Mouse (Mus musculus) liver, embryonic 12.5 days (tissue): ENCODE data around the gene Olfr164. TPM values are rescaled to one million over a fixed set of nuclear protein-coding genes. Genes with fewer than 3 reads are reported as not detected.

ENCODE experiments used
- ATAC-seq: fragments of 200-750 bp; cut with Nextera tagmentation; 2 replicates; pipeline ENCODE4 v1.8.0; 2017; ENCODE audit warnings: moderate number of reproducible peaks, mild to moderate bottlenecking, moderate library complexity
- H3K27ac ChIP-seq: fragments of 300-500 bp; sonication (generic); 2 replicates; pipeline ENCODE4 v1.5.1; 2016; ENCODE audit warnings: mild to moderate bottlenecking
- H3K27me3 ChIP-seq: fragments of 300-500 bp; sonication (generic); replicated peaks from 2 replicates; pipeline ENCODE4 v1.6.1; 2016; ENCODE audit warnings: mild to moderate bottlenecking, moderate library complexity
- H3K36me3 ChIP-seq: fragments of 300-500 bp; sonication (generic); 2 replicates; pipeline ENCODE4 v1.6.1; 2016; ENCODE audit warnings: mild to moderate bottlenecking, moderate library complexity
- H3K4me1 ChIP-seq: fragments of 300-500 bp; sonication (generic); 2 replicates; pipeline ENCODE4 v1.6.1; 2016
- H3K4me2 ChIP-seq: fragments of 300-500 bp; sonication (generic); 2 replicates; pipeline ENCODE4 v1.6.1; 2016; ENCODE audit warnings: mild to moderate bottlenecking, moderate library complexity
- H3K4me3 ChIP-seq: fragments of 300-500 bp; sonication (generic); 2 replicates; pipeline ENCODE4 v1.5.1; 2016; ENCODE audit warnings: mild to moderate bottlenecking, moderate library complexity
- H3K9ac ChIP-seq: fragments of 300-500 bp; sonication (generic); 2 replicates; pipeline ENCODE4 v1.6.1; 2016; ENCODE audit warnings: mild to moderate bottlenecking, moderate library complexity
- H3K9me3 ChIP-seq: fragments of 300-500 bp; sonication (generic); replicated peaks from 2 replicates; pipeline ENCODE4 v1.6.1; 2016; ENCODE audit warnings: mild to moderate bottlenecking, moderate library complexity
- WGBS: fragments of 180-500 bp; shearing (Covaris S2); methylation state at CpG from one replicate; pipeline ENCODE4 v1.1.7; 2016; ENCODE audit not compliant: insufficient replicate concordance; 5-methylcytosine and 5-hydroxymethylcytosine counted together
- microRNA-seq: library from miRNA; unstranded; fragments of <30 nt; microRNA quantifications from one replicate; pipeline ENCODE4, GENCODE M21; 2017
- polyA plus RNA-seq: library from polyadenylated mRNA; unstranded; fragments of >200 nt; fragmentation: Nextera tagmentation; extraction: Ambion mirVana; gene quantifications from 2 replicates; pipeline ENCODE4 v1.2.1, GENCODE M21; 2016

The Olfr164 gene
- not detected in 2 replicates for polyA plus RNA-seq

DNA sequence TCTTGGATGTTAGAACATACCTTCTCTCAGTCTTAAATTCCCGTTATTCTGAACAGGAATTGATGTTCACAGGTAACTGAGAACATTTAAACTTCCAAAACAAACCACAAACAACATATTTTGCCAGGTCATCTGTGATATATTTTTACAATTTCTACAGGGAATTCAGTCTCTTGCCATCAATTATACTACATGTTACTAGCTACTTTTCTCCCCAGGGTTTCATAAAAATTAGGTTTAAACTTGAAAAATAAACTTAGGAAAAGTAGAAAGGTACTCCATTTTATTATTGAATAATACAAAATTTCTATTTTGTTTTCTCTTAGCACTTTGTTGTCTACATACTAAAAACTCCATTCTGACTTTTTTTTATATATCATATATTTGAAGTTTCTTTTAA, at the start of gene Olfr164:
Gene Olfr164, minus strand, starts transcription at position 101 of the 400 bp plus-strand sequence.
- Histone ChIP-seq H3K4me2 (no peak within 1 kb of the TSS), H3K9ac (no peak within 1 kb of the TSS), H3K27ac (no peak within 1 kb of the TSS), H3K36me3 (no peaks in the 10 kb centered on the region), H3K27me3 (no peaks in the 10 kb centered on the region), H3K9me3 (no peaks in the 10 kb centered on the region), H3K4me1 (no peaks in the 10 kb centered on the region), H3K4me3 (no peak within 1 kb of the TSS)
- 17% methylated on average over 1 of the region's 1 CpGs for WGBS
- ATAC-seq, result no peak

DNA sequence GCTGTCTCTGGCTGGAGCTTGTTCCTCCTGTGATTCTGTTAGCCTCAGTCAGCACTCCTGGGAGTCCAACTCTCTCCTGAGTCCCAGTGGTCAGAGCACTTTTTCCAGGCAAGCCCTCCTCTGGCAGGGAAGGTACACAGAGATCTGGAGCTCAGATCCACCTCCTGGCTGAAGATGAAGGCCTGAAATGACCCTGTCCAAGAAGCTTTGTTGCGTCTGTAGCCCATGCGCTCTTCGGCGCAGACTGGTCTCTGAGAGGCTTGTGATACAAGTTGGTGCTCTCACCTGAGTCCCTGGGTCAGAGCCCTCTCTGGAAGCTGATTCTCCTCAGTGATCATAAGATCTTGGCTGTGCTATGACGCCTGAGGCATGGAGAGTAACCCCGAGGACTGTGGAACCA, 35.2 kb upstream of the Olfr164 start:
- H3K9ac ChIP-seq, result no peak overlapping the region
- H3K4me1 ChIP-seq, result no peaks in the 10 kb centered on the region
- H3K4me3 ChIP-seq, result no peak overlapping the region
- H3K27ac ChIP-seq, result no peak overlapping the region
- no peaks in the 10 kb centered on the region for H3K36me3 ChIP-seq
- no peak for ATAC-seq
- WGBS, result 76% methylated on average over 6 of the region's 6 CpGs
- H3K9me3 ChIP-seq, result peaks cover 4% of the 10 kb centered on the region; the same call in 1 of the 2 replicates
- H3K4me2 ChIP-seq, result no peak overlapping the region
- no peaks in the 10 kb centered on the region for H3K27me3 ChIP-seq

GRCm38 (mm10) chr16:19263235-19263634, 50.6 kb downstream of the Olfr164 start:
- Histone ChIP-seq H3K9ac (no peak overlapping the region), H3K9me3 (no peaks in the 10 kb centered on the region), H3K4me1 (no peaks in the 10 kb centered on the region), H3K27me3 (no peaks in the 10 kb centered on the region), H3K36me3 (no peaks in the 10 kb centered on the region), H3K27ac (no peak overlapping the region), H3K4me3 (no peak overlapping the region), H3K4me2 (no peak overlapping the region)
- 36% methylated on average over 1 of the region's 1 CpGs for WGBS
- no peak for ATAC-seq

- Histone ChIP-seq H3K4me3 (no peak overlapping the region), H3K27me3 (no peaks in the 10 kb centered on the region), H3K4me1 (no peaks in the 10 kb centered on the region), H3K27ac (no peak overlapping the region), H3K4me2 (no peak overlapping the region), H3K36me3 (no peaks in the 10 kb centered on the region), H3K9me3 (no peaks in the 10 kb centered on the region), H3K9ac (no peak overlapping the region)
- WGBS, result 30% methylated on average over 1 of the region's 1 CpGs
- ATAC-seq, result no peak
Measured at GRCm38 (mm10) chr16:19260780-19261179, 53.1 kb downstream of the Olfr164 start.

DNA sequence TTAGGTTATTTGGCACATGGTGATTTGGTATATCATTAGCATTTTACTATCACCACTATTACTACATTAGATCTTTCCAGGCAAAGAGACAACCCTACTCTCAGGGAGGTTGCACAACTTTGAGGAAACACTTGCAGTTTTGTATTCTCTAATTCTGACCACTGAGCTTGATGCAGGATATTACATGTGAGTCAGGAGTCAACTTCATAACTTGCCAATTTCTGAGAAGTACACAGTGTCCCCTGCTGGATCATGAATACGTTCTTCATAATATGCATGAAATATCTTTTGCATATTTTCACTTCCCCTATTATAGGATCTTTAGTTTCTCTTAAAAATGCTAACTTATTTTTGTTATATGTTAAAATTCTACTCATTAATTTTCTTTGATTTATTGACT, 68.0 kb downstream of the Olfr164 start:
- Histone ChIP-seq H3K4me2 (no peak overlapping the region), H3K9me3 (no peaks in the 10 kb centered on the region), H3K4me1 (no peaks in the 10 kb centered on the region), H3K4me3 (no peak overlapping the region), H3K27ac (no peak overlapping the region), H3K36me3 (no peaks in the 10 kb centered on the region), H3K27me3 (no peaks in the 10 kb centered on the region), H3K9ac (no peak overlapping the region)
- 54% methylated on average over 1 of the region's 1 CpGs for WGBS
- ATAC-seq, result no peak

DNA sequence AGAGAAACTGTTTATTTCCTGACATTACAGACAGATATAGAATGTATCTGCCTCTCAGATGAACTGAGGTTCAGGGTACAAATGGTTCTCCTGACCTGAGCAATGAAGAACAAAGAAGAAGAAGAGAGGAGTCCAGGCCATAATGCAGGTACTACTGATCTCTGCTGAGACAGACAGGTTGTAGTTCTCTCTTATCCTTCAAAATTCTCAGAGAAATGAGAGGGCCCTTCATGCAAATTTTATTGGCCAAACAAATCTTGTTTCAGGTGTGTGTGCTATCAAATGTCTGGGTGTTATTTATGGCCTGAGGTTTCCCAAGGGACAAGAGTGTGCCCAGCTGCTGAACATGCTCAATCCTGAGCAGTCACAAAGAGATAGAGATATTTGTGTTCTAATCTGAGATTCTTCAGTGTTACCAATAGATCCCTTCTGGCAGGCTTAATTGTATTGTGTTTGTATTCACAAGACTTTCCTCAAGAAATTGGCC, 72.3 kb downstream of the Olfr164 start:
- H3K4me1 ChIP-seq, result no peaks in the 10 kb centered on the region
- H3K27me3 ChIP-seq, result no peaks in the 10 kb centered on the region
- H3K9me3 ChIP-seq, result no peaks in the 10 kb centered on the region; the same call in 1 of the 2 replicates
- no peak overlapping the region for H3K4me2 ChIP-seq
- no peak overlapping the region for H3K9ac ChIP-seq
- no peak for ATAC-seq
- H3K4me3 ChIP-seq, result no peak overlapping the region
- H3K27ac ChIP-seq, result no peak overlapping the region
- no peaks in the 10 kb centered on the region for H3K36me3 ChIP-seq

GRCm38 (mm10) chr16:19240792-19241538, 72.9 kb downstream of the Olfr164 start:
- 68% methylated on average over 6 of the region's 6 CpGs for WGBS

DNA sequence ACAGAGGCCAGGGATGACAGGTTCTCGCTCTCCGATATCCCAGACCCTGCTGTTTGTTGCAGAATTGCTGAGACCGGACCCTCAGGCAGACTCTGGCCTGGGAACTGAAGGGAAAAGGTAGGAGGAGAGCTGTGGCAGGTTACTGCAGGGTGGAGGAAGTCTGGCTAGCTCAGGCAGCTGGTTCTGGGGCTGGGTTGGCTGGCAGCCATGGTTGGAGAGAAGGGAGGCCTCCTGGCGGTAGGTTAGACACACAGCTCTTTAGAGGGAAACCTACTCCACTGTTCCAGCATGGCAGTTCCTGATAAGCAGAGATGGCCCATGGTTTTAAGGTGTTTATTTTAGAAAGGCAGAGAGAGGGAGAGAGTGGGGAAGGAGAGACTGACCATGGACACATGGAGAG, 77.1 kb downstream of the Olfr164 start:
- Histone ChIP-seq H3K27me3 (no peaks in the 10 kb centered on the region), H3K9ac (no peak overlapping the region), H3K36me3 (no peaks in the 10 kb centered on the region), H3K4me1 (no peaks in the 10 kb centered on the region), H3K9me3 (no peaks in the 10 kb centered on the region; the same call in 1 of the 2 replicates), H3K4me3 (no peak overlapping the region), H3K4me2 (no peak overlapping the region), H3K27ac (no peak overlapping the region)
- ATAC-seq, result no peak
- 74% methylated on average over 4 of the region's 4 CpGs for WGBS

More at GRCm38 (mm10) chr16:19240792-19241538, 72.9 kb downstream of the Olfr164 start:
- no peak overlapping the region for H3K9ac ChIP-seq
- ATAC-seq, result no peak
- H3K27ac ChIP-seq, result no peak overlapping the region
- H3K9me3 ChIP-seq, result no peaks in the 10 kb centered on the region; the same call in 1 of the 2 replicates
- no peaks in the 10 kb centered on the region for H3K4me1 ChIP-seq
- no peak overlapping the region for H3K4me2 ChIP-seq
- H3K27me3 ChIP-seq, result no peaks in the 10 kb centered on the region
- H3K4me3 ChIP-seq, result no peak overlapping the region
- no peaks in the 10 kb centered on the region for H3K36me3 ChIP-seq

Small RNA genes within 50 kb of the gene (microRNA-seq; reads per million reads assigned to microRNA genes)
- gene Gm23612, result not detected

Other genes with a start within 250 kb of the Olfr164 start
- not detected in 2 replicates for gene Olfr165, start 109.1 kb upstream of the Olfr164 start, polyA plus RNA-seq
- gene Olfr166, start 169.6 kb upstream of the Olfr164 start, polyA plus RNA-seq, result not detected in 2 replicates
- not detected in 2 replicates for gene Olfr167, start 208.2 kb upstream of the Olfr164 start, polyA plus RNA-seq
- gene Olfr168, start 221.5 kb upstream of the Olfr164 start, polyA plus RNA-seq, result not detected in 2 replicates